Mouse (Mus musculus) ES-E14 (cell line): ENCODE measurements around the gene Skap2.

Experiments used
- CHD2 ChIP-seq: IDR thresholded peaks from 2 replicates; pipeline ENCODE4 v1.6.1; 2014; ENCODE audit warnings: mild to moderate bottlenecking, low read depth, low read length, inconsistent platforms
- HCFC1 ChIP-seq: IDR thresholded peaks from 2 replicates; pipeline ENCODE4 v1.6.1; 2012; ENCODE audit warnings: low read length, inconsistent platforms, borderline replicate concordance; ENCODE audit not compliant: insufficient read depth
- MAFK ChIP-seq: IDR thresholded peaks from 2 replicates; pipeline ENCODE4 v1.6.1; 2014; ENCODE audit warnings: mild to moderate bottlenecking, low read depth, low read length, inconsistent platforms; ENCODE audit not compliant: insufficient read depth
- ZC3H11A ChIP-seq: IDR thresholded peaks from 2 replicates; pipeline ENCODE4 v1.6.1; 2012; ENCODE audit warnings: low read depth, mild to moderate bottlenecking, inconsistent platforms, low read length, borderline replicate concordance
- ZNF384 ChIP-seq: IDR thresholded peaks from 2 replicates; pipeline ENCODE4 v1.6.1; 2012; ENCODE audit warnings: low read depth, low read length, inconsistent platforms

DNA sequence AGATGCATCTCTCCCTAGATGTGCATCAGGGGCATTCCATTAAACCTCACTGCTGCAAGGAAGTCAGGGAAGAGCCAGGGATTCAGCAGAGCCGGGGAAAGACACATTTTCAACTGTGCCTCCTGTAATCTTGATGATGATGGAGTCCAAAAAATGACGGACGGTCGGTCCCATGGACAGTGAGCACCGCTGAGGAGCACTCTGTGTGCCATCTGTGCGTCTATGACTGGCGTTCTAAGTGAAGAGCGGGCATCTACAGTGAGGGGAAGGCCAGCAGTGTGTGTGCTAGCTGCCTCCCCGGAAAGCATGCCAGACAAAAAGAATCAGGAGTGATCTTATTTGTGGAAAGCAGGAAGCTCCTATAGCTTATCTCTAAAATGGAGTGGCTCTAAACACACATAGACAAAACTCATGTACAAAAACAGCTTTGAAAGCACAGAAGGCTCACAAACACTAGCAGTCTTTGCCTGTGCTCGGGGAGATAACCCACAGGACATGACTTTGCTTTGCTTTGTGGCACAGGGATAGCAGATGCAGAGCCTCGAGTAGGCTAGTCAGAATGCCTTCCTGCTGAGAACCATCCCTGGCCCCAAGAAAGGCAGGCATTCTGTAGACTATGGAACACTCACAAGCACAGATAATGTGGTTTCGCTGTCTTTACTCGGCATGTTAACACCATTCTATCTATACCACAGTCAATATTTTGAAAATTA is 135.4 kb downstream of the Skap2 start:
- TF ChIP-seq MAFK (no peak), ZC3H11A (no peak), HCFC1 (no peak), ZNF384 (no peak), CHD2 (no peak)
